Mouse (Mus musculus): ENCODE measurements at regions not wholly inside any gene's neighbourhood (a gene's known extent, or its start where the extent isn't known, plus 50 kb on each side); places are given as distances from the start of the nearest gene placed in this dataset.

GRCm38 (mm10) chr16:30834561-30834960, 235.0 kb downstream of the Fam43a start:
- no peak overlapping the region for H3K27ac ChIP-seq (replicated peaks)
- WGBS, result 73% methylated on average over 3 of the region's 3 CpGs
- peaks cover under 1% of the 10 kb centered on the region for H3K9me3 ChIP-seq (replicated peaks)
- H3K36me3 ChIP-seq, result no peaks in the 10 kb centered on the region
- 0 out of 2 replicates have a peak, but pooled peaks cover 4% of the 10 kb centered on the region for H3K4me1 ChIP-seq
- no peak for DNase-seq (ENCODE audit: low spot score)
- H3K4me3 ChIP-seq, result no peak overlapping the region
- H3K27me3 ChIP-seq (ENCODE audit: low read depth, poor library complexity, severe bottlenecking), result no peaks in the 10 kb centered on the region

GRCm38 (mm10) chr16:30835678-30836077, 236.2 kb downstream of the Fam43a start:
- Histone ChIP-seq H3K9me3 (replicated peaks) (peaks cover 11% of the 10 kb centered on the region), H3K4me3 (no peak overlapping the region), H3K4me1 (0 out of 2 replicates have a peak, but pooled peaks cover 4% of the 10 kb centered on the region), H3K27me3 (ENCODE audit: low read depth, poor library complexity, severe bottlenecking) (no peaks in the 10 kb centered on the region), H3K36me3 (no peaks in the 10 kb centered on the region), H3K27ac (replicated peaks) (no peak overlapping the region)
- DNase-seq (ENCODE audit: low spot score), result no peak
- 56% methylated on average over 2 of the region's 2 CpGs for WGBS

GRCm38 (mm10) chr16:30842831-30843230, 238.4 kb downstream of the Xxylt1 start:
- WGBS, result 86% methylated on average over 2 of the region's 2 CpGs
- Histone ChIP-seq H3K27ac (replicated peaks) (no peak overlapping the region), H3K4me3 (no peak overlapping the region)

GRCm38 (mm10) chr16:30852595-30852994, 228.6 kb downstream of the Xxylt1 start:
- H3K27ac ChIP-seq (replicated peaks), result no peak overlapping the region
- no peaks in the 10 kb centered on the region for H3K36me3 ChIP-seq
- no peak overlapping the region for H3K4me3 ChIP-seq
- DNase-seq (ENCODE audit: low spot score), result no peak
- H3K4me1 ChIP-seq, result no peaks in the 10 kb centered on the region
- H3K9me3 ChIP-seq (replicated peaks), result no peaks in the 10 kb centered on the region
- H3K27me3 ChIP-seq (ENCODE audit: low read depth, poor library complexity, severe bottlenecking), result no peaks in the 10 kb centered on the region
- 69% methylated on average over 1 of the region's 1 CpGs for WGBS

More at GRCm38 (mm10) chr16:30842831-30843230, 238.4 kb downstream of the Xxylt1 start:
- Histone ChIP-seq H3K4me1 (no peaks in the 10 kb centered on the region), H3K27me3 (ENCODE audit: low read depth, poor library complexity, severe bottlenecking) (no peaks in the 10 kb centered on the region), H3K9me3 (replicated peaks) (peaks cover 19% of the 10 kb centered on the region), H3K36me3 (no peaks in the 10 kb centered on the region)
- no peak for DNase-seq (ENCODE audit: low spot score)

GRCm38 (mm10) chr16:30854716-30855115, 226.5 kb downstream of the Xxylt1 start:
- Histone ChIP-seq H3K9me3 (replicated peaks) (no peaks in the 10 kb centered on the region), H3K27ac (replicated peaks) (no peak overlapping the region), H3K4me1 (no peaks in the 10 kb centered on the region), H3K36me3 (no peaks in the 10 kb centered on the region), H3K4me3 (no peak overlapping the region), H3K27me3 (ENCODE audit: low read depth, poor library complexity, severe bottlenecking) (no peaks in the 10 kb centered on the region)
- no peak for DNase-seq (ENCODE audit: low spot score)
- WGBS, result 84% methylated on average over 4 of the region's 4 CpGs

GRCm38 (mm10) chr16:30857656-30858055, 223.6 kb downstream of the Xxylt1 start:
- Histone ChIP-seq H3K9me3 (replicated peaks) (no peaks in the 10 kb centered on the region), H3K4me3 (no peak overlapping the region)
- WGBS, result 89% methylated on average over 2 of the region's 2 CpGs

GRCm38 (mm10) chr16:30869136-30869909, 211.9 kb downstream of the Xxylt1 start:
- Histone ChIP-seq H3K27ac (replicated peaks) (no peak overlapping the region), H3K4me3 (no peak overlapping the region), H3K27me3 (ENCODE audit: low read depth, poor library complexity, severe bottlenecking) (no peaks in the 10 kb centered on the region), H3K36me3 (no peaks in the 10 kb centered on the region), H3K9me3 (replicated peaks) (peaks cover 7% of the 10 kb centered on the region; the same call in 1 of the 2 replicates), H3K4me1 (peaks cover 18% of the 10 kb centered on the region)
- no peak for DNase-seq (ENCODE audit: low spot score)
- WGBS, result 89% methylated on average over 7 of the region's 7 CpGs

More at GRCm38 (mm10) chr16:30857656-30858055, 223.6 kb downstream of the Xxylt1 start:
- Histone ChIP-seq H3K27me3 (ENCODE audit: low read depth, poor library complexity, severe bottlenecking) (no peaks in the 10 kb centered on the region), H3K4me1 (no peaks in the 10 kb centered on the region), H3K27ac (replicated peaks) (no peak overlapping the region), H3K36me3 (no peaks in the 10 kb centered on the region)
- no peak for DNase-seq (ENCODE audit: low spot score)

GRCm38 (mm10) chr16:30870110-30870509, 211.1 kb downstream of the Xxylt1 start:
- DNase-seq (ENCODE audit: low spot score), result no peak
- WGBS, result 76% methylated on average over 14 of the region's 14 CpGs
- Histone ChIP-seq H3K27ac (replicated peaks) (no peak overlapping the region), H3K27me3 (ENCODE audit: low read depth, poor library complexity, severe bottlenecking) (no peaks in the 10 kb centered on the region), H3K9me3 (replicated peaks) (peaks cover 7% of the 10 kb centered on the region; the same call in 1 of the 2 replicates), H3K36me3 (no peaks in the 10 kb centered on the region), H3K4me1 (peaks cover 19% of the 10 kb centered on the region), H3K4me3 (no peak overlapping the region)

- Histone ChIP-seq H3K27ac (replicated peaks) (0 out of 2 replicates have a peak overlapping the region, but pooled peaks have one; percentile 3), H3K36me3 (no peaks in the 10 kb centered on the region), H3K4me3 (no peak overlapping the region), H3K4me1 (peaks cover 20% of the 10 kb centered on the region), H3K27me3 (ENCODE audit: low read depth, poor library complexity, severe bottlenecking) (no peaks in the 10 kb centered on the region), H3K9me3 (replicated peaks) (peaks cover 7% of the 10 kb centered on the region; the same call in 1 of the 2 replicates)
- WGBS, result 33% methylated on average over 2 of the region's 2 CpGs
- DNase-seq (ENCODE audit: low spot score), result no peak
Measured at GRCm38 (mm10) chr16:30870676-30871075, 210.6 kb downstream of the Xxylt1 start.

- Histone ChIP-seq H3K9me3 (replicated peaks) (peaks cover 4% of the 10 kb centered on the region; the same call in 1 of the 2 replicates), H3K4me1 (peaks cover 20% of the 10 kb centered on the region), H3K36me3 (no peaks in the 10 kb centered on the region), H3K27me3 (ENCODE audit: low read depth, poor library complexity, severe bottlenecking) (no peaks in the 10 kb centered on the region), H3K27ac (replicated peaks) (no peak overlapping the region), H3K4me3 (no peak overlapping the region)
- no peak for DNase-seq (ENCODE audit: low spot score)
- WGBS, result 92% methylated on average over 5 of the region's 5 CpGs
Measured at GRCm38 (mm10) chr16:30872147-30872546, 209.1 kb downstream of the Xxylt1 start.

- H3K27ac ChIP-seq (replicated peaks), result peak overlapping the region; percentile 72
- no peaks in the 10 kb centered on the region for H3K27me3 ChIP-seq (ENCODE audit: low read depth, poor library complexity, severe bottlenecking)
- H3K4me1 ChIP-seq, result peaks cover 20% of the 10 kb centered on the region
- no peak for DNase-seq (ENCODE audit: low spot score)
- no peaks in the 10 kb centered on the region for H3K36me3 ChIP-seq
- WGBS, result 55% methylated on average over 26 of the region's 26 CpGs
- no peak overlapping the region for H3K4me3 ChIP-seq
- no peaks in the 10 kb centered on the region for H3K9me3 ChIP-seq (replicated peaks)
Measured at GRCm38 (mm10) chr16:30873493-30874211, 207.6 kb downstream of the Xxylt1 start.

- Histone ChIP-seq H3K27me3 (ENCODE audit: low read depth, poor library complexity, severe bottlenecking) (no peaks in the 10 kb centered on the region), H3K9me3 (replicated peaks) (no peaks in the 10 kb centered on the region), H3K27ac (replicated peaks) (no peak overlapping the region), H3K36me3 (no peaks in the 10 kb centered on the region), H3K4me1 (peaks cover 20% of the 10 kb centered on the region), H3K4me3 (no peak overlapping the region)
- 84% methylated on average over 7 of the region's 7 CpGs for WGBS
- DNase-seq (ENCODE audit: low spot score), result no peak
Measured at GRCm38 (mm10) chr16:30875235-30875829, 205.9 kb downstream of the Xxylt1 start.

All from midbrain, embryonic 10.5 days (tissue).